In genomic region chr4:138414725-138415124, GRCm38 (mm10) we compare ENCODE assay signal across 11 mouse cellular contexts. TPM values are rescaled to one million over a fixed set of nuclear protein-coding genes. Genes with fewer than 3 reads are reported as not detected.
A peak's percentile ranks its signal among the peaks of the same experiment; 100 is the strongest.
DNase-seq lines count a peak whose midpoint lies in the region; ATAC-seq and TF ChIP-seq lines count a peak whose summit lies in the region.
"Had no signal": no experiment of that assay in that cellular context is flagged by ENCODE, and none has a peak within 500 bp of the region (broad histone marks: within the 10 kb centered on the region; RNA-seq: fewer than 3 reads in every experiment).

No protein-coding gene starts in this region.

- peaks cover 50% of the 10 kb centered on the region; the same call in 1 of the 2 replicates for H3K27me3 ChIP-seq in midbrain, embryonic 12.5 days
- H3K27me3 ChIP-seq in midbrain, embryonic 11.5 days (ENCODE audit: control insufficient read depth, insufficient read depth, low read length): no peaks in the 10 kb centered on the region
- H3K27me3 ChIP-seq in intestine, embryonic 15.5 days (replicated peaks): peaks cover 10% of the 10 kb centered on the region; the same call in 1 of the 2 replicates

- intact Hi-C loops in left cerebral cortex, adult 2 months (cut with DNase I): loop anchor here (1.0 kb wide), 1 partner anchor 18 kb away; the partner anchor contains the start of gene Fam43b

- DNase-seq in embryo, embryonic 10.5 days (ENCODE audit: low spot score): peak; percentile 19
- no peak for DNase-seq in embryo, embryonic 9.5 days (ENCODE audit: extremely low spot score)
- no peak for DNase-seq in midbrain, embryonic 11.5 days (ENCODE audit: low spot score, missing footprints)
- peak; percentile 60 to 62 for DNase-seq in left cerebral cortex, adult 2 months (ENCODE audit: extremely low spot score in 1 of 2, low spot score in 2 of 2)
- DNase-seq in thymus, postnatal 14 days: no peak
- no peak for DNase-seq in cerebellum, adult 18-20 months

- no peak overlapping the region for H3K9ac ChIP-seq in midbrain, embryonic 12.5 days (replicated peaks)
- H3K9ac ChIP-seq in midbrain, embryonic 11.5 days (ENCODE audit: low read length): no peak overlapping the region
- no peak overlapping the region for H3K9ac ChIP-seq in intestine, embryonic 15.5 days
- H3K9ac ChIP-seq: liver, embryonic 15.5 days had no signal

- ATAC-seq in midbrain, embryonic 12.5 days (ENCODE audit: low FRiP score, low read depth): no peak
- no peak for ATAC-seq in midbrain, embryonic 11.5 days (ENCODE audit: low FRiP score)
- ATAC-seq in intestine, embryonic 15.5 days: no peak

- H3K4me3 ChIP-seq in midbrain, embryonic 12.5 days: no peak overlapping the region
- no peak overlapping the region for H3K4me3 ChIP-seq in midbrain, embryonic 11.5 days (ENCODE audit: low read depth, low read length)
- no peak overlapping the region for H3K4me3 ChIP-seq in left cerebral cortex, adult 2 months
- no peak overlapping the region for H3K4me3 ChIP-seq in intestine, embryonic 15.5 days (replicated peaks)
- H3K4me3 ChIP-seq: liver, embryonic 15.5 days had no signal

- WGBS in midbrain, embryonic 12.5 days: 29% methylated on average over 6 of the region's 6 CpGs
- WGBS in midbrain, embryonic 11.5 days: 27% methylated on average over 6 of the region's 6 CpGs
- WGBS in intestine, embryonic 15.5 days: 24% methylated on average over 6 of the region's 6 CpGs

- no peak for TF ChIP-seq CTCF in left cerebral cortex, adult 2 months (IDR thresholded peaks at IDR 0.05)

- no peak overlapping the region for H3K4me2 ChIP-seq in midbrain, embryonic 12.5 days (replicated peaks)
- H3K4me2 ChIP-seq in midbrain, embryonic 11.5 days: no peak overlapping the region
- no peak overlapping the region for H3K4me2 ChIP-seq in intestine, embryonic 15.5 days (replicated peaks)
- H3K4me2 ChIP-seq: liver, embryonic 15.5 days had no signal

- no peaks in the 10 kb centered on the region for H3K36me3 ChIP-seq in midbrain, embryonic 12.5 days
- no peaks in the 10 kb centered on the region for H3K36me3 ChIP-seq in midbrain, embryonic 11.5 days (ENCODE audit: control insufficient read depth, insufficient read depth, low read length)
- H3K36me3 ChIP-seq in intestine, embryonic 15.5 days: no peaks in the 10 kb centered on the region
- H3K36me3 ChIP-seq: liver, embryonic 15.5 days had no signal

- peaks cover 10% of the 10 kb centered on the region; the same call in 1 of the 2 replicates for H3K4me1 ChIP-seq in midbrain, embryonic 12.5 days
- H3K4me1 ChIP-seq in midbrain, embryonic 11.5 days (ENCODE audit: control insufficient read depth, insufficient read depth, low read length): no peaks in the 10 kb centered on the region
- 0 out of 2 replicates have a peak, but pooled peaks cover 3% of the 10 kb centered on the region for H3K4me1 ChIP-seq in intestine, embryonic 15.5 days (replicated peaks)
- H3K4me1 ChIP-seq: liver, embryonic 15.5 days had no signal

- no peaks in the 10 kb centered on the region for H3K9me3 ChIP-seq in midbrain, embryonic 12.5 days
- H3K9me3 ChIP-seq in midbrain, embryonic 11.5 days (ENCODE audit: control insufficient read depth, low read length): no peaks in the 10 kb centered on the region
- H3K9me3 ChIP-seq in intestine, embryonic 15.5 days: no peaks in the 10 kb centered on the region
- H3K9me3 ChIP-seq: liver, embryonic 15.5 days had no signal

- peak overlapping the region; percentile 20; the same call in 1 of the 2 replicates for H3K27ac ChIP-seq in midbrain, embryonic 12.5 days (replicated peaks)
- no peak overlapping the region for H3K27ac ChIP-seq in midbrain, embryonic 11.5 days (ENCODE audit: low read depth, low read length)
- peak overlapping the region; percentile 86 for H3K27ac ChIP-seq in left cerebral cortex, adult 2 months
- no peak overlapping the region for H3K27ac ChIP-seq in intestine, embryonic 15.5 days
- H3K27ac ChIP-seq: liver, embryonic 15.5 days had no signal

RNA-seq across cellular contexts. Expression of gene Fam43b, which starts 18.4 kb away (rescaled TPM):
- 0.27 and 0.34 TPM in 2 replicates for polyA plus RNA-seq in midbrain, embryonic 12.5 days (2016; fragmentation: Nextera tagmentation; extraction: Ambion mirVana)
- polyA plus RNA-seq in midbrain, embryonic 11.5 days (2014; fragmentation: Nextera tagmentation; extraction: Ambion mirVana): 0.14 TPM in 1 of 2 replicates, not detected in the other
- total RNA-seq in left cerebral cortex, adult 2 months (2021): 10 to 100 TPM; 33.4 to 42.4 TPM
- 0.05 TPM in 1 of 2 replicates, not detected in the other for polyA plus RNA-seq in intestine, embryonic 15.5 days (2015; fragmentation: Nextera tagmentation; extraction: Ambion mirVana)
- total RNA-seq: heart, adult 18-20 months had no signal
- polyA plus RNA-seq: liver, embryonic 15.5 days; small intestine, adult 2 months had no signal

RNA-seq across cellular contexts. Expression of gene Mul1, which starts 19.7 kb away (rescaled TPM):
- polyA plus RNA-seq in midbrain, embryonic 12.5 days (2016; fragmentation: Nextera tagmentation; extraction: Ambion mirVana): 16.0 and 17.5 TPM in 2 replicates
- 17.9 and 18.5 TPM in 2 replicates for polyA plus RNA-seq in midbrain, embryonic 11.5 days (2014; fragmentation: Nextera tagmentation; extraction: Ambion mirVana)
- total RNA-seq in left cerebral cortex, adult 2 months (2021): 10 to 100 TPM; 63.0 to 65.1 TPM
- 24.9 and 25.7 TPM in 2 replicates for polyA plus RNA-seq in intestine, embryonic 15.5 days (2015; fragmentation: Nextera tagmentation; extraction: Ambion mirVana)

RNA-seq across cellular contexts. Expression of gene Camk2n1, which starts 39.4 kb away (rescaled TPM):
- 9.0 and 9.8 TPM in 2 replicates for polyA plus RNA-seq in midbrain, embryonic 12.5 days (2016; fragmentation: Nextera tagmentation; extraction: Ambion mirVana)
- 6.0 and 6.1 TPM in 2 replicates for polyA plus RNA-seq in midbrain, embryonic 11.5 days (2014; fragmentation: Nextera tagmentation; extraction: Ambion mirVana)
- total RNA-seq in left cerebral cortex, adult 2 months (2021): 1,000 to 10,000 TPM; 1,332 to 1,386 TPM
- polyA plus RNA-seq in intestine, embryonic 15.5 days (2015; fragmentation: Nextera tagmentation; extraction: Ambion mirVana): 4.8 and 5.5 TPM in 2 replicates

RNA-seq across cellular contexts. Expression of gene Cda, which starts 46.9 kb away (rescaled TPM):
- polyA plus RNA-seq in midbrain, embryonic 12.5 days (2016; fragmentation: Nextera tagmentation; extraction: Ambion mirVana): 1.6 and 1.8 TPM in 2 replicates
- 1.7 and 2.0 TPM in 2 replicates for polyA plus RNA-seq in midbrain, embryonic 11.5 days (2014; fragmentation: Nextera tagmentation; extraction: Ambion mirVana)
- 1 to 10 TPM; 3.8 to 4.0 TPM for total RNA-seq in left cerebral cortex, adult 2 months (2021)
- polyA plus RNA-seq in intestine, embryonic 15.5 days (2015; fragmentation: Nextera tagmentation; extraction: Ambion mirVana): 26.5 and 30.5 TPM in 2 replicates

Comparison
In these comparisons a context has a peak if more than half of its experiments do, and no peak if none do; other contexts are left out.
1. DNase-seq: peak in embryo, embryonic 10.5 days (single experiment) and left cerebral cortex, adult 2 months (2 of 2); none in embryo, embryonic 9.5 days (single experiment), midbrain, embryonic 11.5 days (single experiment), thymus, postnatal 14 days (single experiment) and cerebellum, adult 18-20 months (0 of 2).
2. H3K27ac ChIP-seq: peak in midbrain, embryonic 12.5 days (single experiment) and left cerebral cortex, adult 2 months (single experiment); none in midbrain, embryonic 11.5 days (single experiment) and intestine, embryonic 15.5 days (single experiment).